Mouse (Mus musculus): ENCODE data around the gene Cpsf2. TPM values are rescaled to one million over a fixed set of nuclear protein-coding genes. Genes with fewer than 3 reads are reported as not detected.
A peak's percentile ranks its signal among the peaks of the same experiment; 100 is the strongest.

Gene Cpsf2
- polyA plus RNA-seq, 1 experiment from 2014 or later: 26.2 TPM

GRCm38 (mm10) chr12:101980266-101980665 lies 4.5 kb downstream of the Cpsf2 start:
- Histone ChIP-seq H3K27ac (ENCODE audit: poor library complexity, severe bottlenecking) (peak overlapping the region; percentile 23; the same call in 1 of the 2 replicates), H3K9me3 (replicated peaks) (no peaks in the 10 kb centered on the region), H3K27me3 (replicated peaks) (no peaks in the 10 kb centered on the region), H3K4me1 (replicated peaks) (peaks cover 30% of the 10 kb centered on the region), H3K9ac (no peak overlapping the region), H3K4me3 (no peak overlapping the region), H3K4me2 (no peak overlapping the region), H3K36me3 (peaks cover 33% of the 10 kb centered on the region)
- 46% methylated on average over 5 of the region's 5 CpGs for WGBS
- ATAC-seq (ENCODE audit: insufficient number of reproducible peaks, low FRiP score): no peak

- H3K4me2 ChIP-seq: no peak overlapping the region
- H3K36me3 ChIP-seq: peaks cover 37% of the 10 kb centered on the region
- H3K9ac ChIP-seq: no peak overlapping the region
- no peak overlapping the region for H3K27ac ChIP-seq (ENCODE audit: poor library complexity, severe bottlenecking)
- H3K4me1 ChIP-seq (replicated peaks): peaks cover 28% of the 10 kb centered on the region
- no peaks in the 10 kb centered on the region for H3K27me3 ChIP-seq (replicated peaks)
- no peak for ATAC-seq (ENCODE audit: insufficient number of reproducible peaks, low FRiP score)
- no peak overlapping the region for H3K4me3 ChIP-seq
- 93% methylated on average over 2 of the region's 2 CpGs for WGBS
- H3K9me3 ChIP-seq (replicated peaks): no peaks in the 10 kb centered on the region
Measured at GRCm38 (mm10) chr12:101981559-101981958, 5.8 kb downstream of the Cpsf2 start.

- H3K4me1 ChIP-seq (replicated peaks): peaks cover 14% of the 10 kb centered on the region
- H3K4me2 ChIP-seq: no peak overlapping the region
- no peak for ATAC-seq (ENCODE audit: insufficient number of reproducible peaks, low FRiP score)
- no peak overlapping the region for H3K4me3 ChIP-seq
- 92% methylated on average over 9 of the region's 9 CpGs for WGBS
- H3K27ac ChIP-seq (ENCODE audit: poor library complexity, severe bottlenecking): no peak overlapping the region
- H3K9ac ChIP-seq: no peak overlapping the region
- no peaks in the 10 kb centered on the region for H3K27me3 ChIP-seq (replicated peaks)
- H3K9me3 ChIP-seq (replicated peaks): no peaks in the 10 kb centered on the region
- H3K36me3 ChIP-seq: peaks cover 49% of the 10 kb centered on the region
Measured at GRCm38 (mm10) chr12:101982977-101983376, 7.2 kb downstream of the Cpsf2 start.

GRCm38 (mm10) chr12:101985110-101985509 lies 9.3 kb downstream of the Cpsf2 start:
- H3K4me3 ChIP-seq: no peak overlapping the region
- no peaks in the 10 kb centered on the region for H3K9me3 ChIP-seq (replicated peaks)
- H3K27me3 ChIP-seq (replicated peaks): no peaks in the 10 kb centered on the region
- peaks cover 4% of the 10 kb centered on the region for H3K4me1 ChIP-seq (replicated peaks)
- H3K36me3 ChIP-seq: peaks cover 69% of the 10 kb centered on the region
- H3K27ac ChIP-seq (ENCODE audit: poor library complexity, severe bottlenecking): no peak overlapping the region
- no peak overlapping the region for H3K9ac ChIP-seq
- H3K4me2 ChIP-seq: no peak overlapping the region
- WGBS: 69% methylated on average over 3 of the region's 3 CpGs
- ATAC-seq (ENCODE audit: insufficient number of reproducible peaks, low FRiP score): no peak

GRCm38 (mm10) chr12:101987659-101988058 lies 11.9 kb downstream of the Cpsf2 start:
- Histone ChIP-seq H3K36me3 (peaks cover 84% of the 10 kb centered on the region), H3K27ac (ENCODE audit: poor library complexity, severe bottlenecking) (no peak overlapping the region), H3K4me2 (no peak overlapping the region), H3K27me3 (replicated peaks) (no peaks in the 10 kb centered on the region), H3K9me3 (replicated peaks) (no peaks in the 10 kb centered on the region), H3K4me3 (no peak overlapping the region), H3K4me1 (replicated peaks) (0 out of 2 replicates have a peak, but pooled peaks cover 3% of the 10 kb centered on the region), H3K9ac (no peak overlapping the region)
- 88% methylated on average over 6 of the region's 6 CpGs for WGBS
- no peak for ATAC-seq (ENCODE audit: insufficient number of reproducible peaks, low FRiP score)

- Histone ChIP-seq H3K36me3 (peaks cover 80% of the 10 kb centered on the region), H3K9ac (no peak overlapping the region), H3K27ac (ENCODE audit: poor library complexity, severe bottlenecking) (no peak overlapping the region), H3K4me1 (replicated peaks) (0 out of 2 replicates have a peak, but pooled peaks cover 3% of the 10 kb centered on the region), H3K4me2 (no peak overlapping the region), H3K9me3 (replicated peaks) (no peaks in the 10 kb centered on the region), H3K4me3 (no peak overlapping the region), H3K27me3 (replicated peaks) (no peaks in the 10 kb centered on the region)
- 85% methylated on average over 8 of the region's 8 CpGs for WGBS
- ATAC-seq (ENCODE audit: insufficient number of reproducible peaks, low FRiP score): no peak
Measured at GRCm38 (mm10) chr12:101994576-101995467, 19.0 kb downstream of the Cpsf2 start.

GRCm38 (mm10) chr12:101998929-101999328 lies 23.1 kb downstream of the Cpsf2 start:
- Histone ChIP-seq H3K9me3 (replicated peaks) (no peaks in the 10 kb centered on the region), H3K27me3 (replicated peaks) (no peaks in the 10 kb centered on the region), H3K4me1 (replicated peaks) (peaks cover 5% of the 10 kb centered on the region; the same call in 1 of the 2 replicates), H3K4me2 (no peak overlapping the region), H3K4me3 (no peak overlapping the region), H3K27ac (ENCODE audit: poor library complexity, severe bottlenecking) (no peak overlapping the region), H3K9ac (no peak overlapping the region), H3K36me3 (peaks cover 82% of the 10 kb centered on the region)
- 96% methylated on average over 5 of the region's 5 CpGs for WGBS
- no peak for ATAC-seq (ENCODE audit: insufficient number of reproducible peaks, low FRiP score)

GRCm38 (mm10) chr12:102000785-102001184 lies 25.0 kb downstream of the Cpsf2 start:
- H3K4me3 ChIP-seq: no peak overlapping the region
- no peak overlapping the region for H3K4me2 ChIP-seq
- no peak overlapping the region for H3K27ac ChIP-seq (ENCODE audit: poor library complexity, severe bottlenecking)
- no peak for ATAC-seq (ENCODE audit: insufficient number of reproducible peaks, low FRiP score)
- WGBS: 89% methylated on average over 11 of the region's 11 CpGs
- peaks cover 84% of the 10 kb centered on the region for H3K36me3 ChIP-seq
- no peaks in the 10 kb centered on the region for H3K27me3 ChIP-seq (replicated peaks)
- H3K9me3 ChIP-seq (replicated peaks): no peaks in the 10 kb centered on the region
- H3K4me1 ChIP-seq (replicated peaks): peaks cover 5% of the 10 kb centered on the region; the same call in 1 of the 2 replicates
- H3K9ac ChIP-seq: no peak overlapping the region

- peaks cover 23% of the 10 kb centered on the region for H3K36me3 ChIP-seq
- H3K9me3 ChIP-seq (replicated peaks): no peaks in the 10 kb centered on the region
- no peaks in the 10 kb centered on the region for H3K4me1 ChIP-seq (replicated peaks)
- H3K4me2 ChIP-seq: no peak overlapping the region
- ATAC-seq (ENCODE audit: insufficient number of reproducible peaks, low FRiP score): no peak
- WGBS: 82% methylated on average over 16 of the region's 16 CpGs
- no peak overlapping the region for H3K9ac ChIP-seq
- no peak overlapping the region for H3K4me3 ChIP-seq
- no peaks in the 10 kb centered on the region for H3K27me3 ChIP-seq (replicated peaks)
- no peak overlapping the region for H3K27ac ChIP-seq (ENCODE audit: poor library complexity, severe bottlenecking)
Measured at GRCm38 (mm10) chr12:102008111-102008977, 32.6 kb downstream of the Cpsf2 start.

GRCm38 (mm10) chr12:102009551-102009950 lies 33.8 kb downstream of the Cpsf2 start:
- H3K4me3 ChIP-seq: no peak overlapping the region
- no peak for ATAC-seq (ENCODE audit: insufficient number of reproducible peaks, low FRiP score)
- no peaks in the 10 kb centered on the region for H3K9me3 ChIP-seq (replicated peaks)
- no peak overlapping the region for H3K4me2 ChIP-seq
- no peak overlapping the region for H3K9ac ChIP-seq
- peaks cover 13% of the 10 kb centered on the region for H3K36me3 ChIP-seq
- WGBS: 91% methylated on average over 6 of the region's 6 CpGs
- no peaks in the 10 kb centered on the region for H3K27me3 ChIP-seq (replicated peaks)
- H3K4me1 ChIP-seq (replicated peaks): no peaks in the 10 kb centered on the region
- H3K27ac ChIP-seq (ENCODE audit: poor library complexity, severe bottlenecking): no peak overlapping the region

GRCm38 (mm10) chr12:102014411-102014810 lies 38.6 kb downstream of the Cpsf2 start:
- Histone ChIP-seq H3K36me3 (no peaks in the 10 kb centered on the region), H3K4me2 (no peak overlapping the region), H3K4me3 (no peak overlapping the region), H3K27me3 (replicated peaks) (no peaks in the 10 kb centered on the region), H3K9ac (no peak overlapping the region), H3K4me1 (replicated peaks) (no peaks in the 10 kb centered on the region), H3K27ac (ENCODE audit: poor library complexity, severe bottlenecking) (no peak overlapping the region), H3K9me3 (replicated peaks) (no peaks in the 10 kb centered on the region)
- 47% methylated on average over 5 of the region's 5 CpGs for WGBS
- ATAC-seq (ENCODE audit: insufficient number of reproducible peaks, low FRiP score): 0 out of 2 replicates have a peak, but pooled peaks have one; percentile 15

All from heart, embryonic 12.5 days (tissue).